Mouse (Mus musculus) retina, postnatal 1 day (tissue): ENCODE results near the gene Rps16.

Experiments used
- DNase-seq: peaks from one replicate; pipeline ENCODE4 v3.0.0-alpha.2; 2012

The Rps16 gene

GRCm38 (mm10) chr7:28392429-28393271, 42.2 kb downstream of the Rps16 start, which contains the start of the genes Med29 and Paf1:
Med29 (minus strand) TSS chr7:28392708.
Paf1 (plus strand) TSS chr7:28392951.
- DNase-seq = peak; percentile 100

GRCm38 (mm10) chr7:28393272-28393951, 43.0 kb downstream of the Rps16 start:
- DNase-seq = no peak

- DNase-seq = no peak
These were observed 45.0 kb downstream of the Rps16 start for GRCm38 (mm10) chr7:28395425-28395824.

DNA sequence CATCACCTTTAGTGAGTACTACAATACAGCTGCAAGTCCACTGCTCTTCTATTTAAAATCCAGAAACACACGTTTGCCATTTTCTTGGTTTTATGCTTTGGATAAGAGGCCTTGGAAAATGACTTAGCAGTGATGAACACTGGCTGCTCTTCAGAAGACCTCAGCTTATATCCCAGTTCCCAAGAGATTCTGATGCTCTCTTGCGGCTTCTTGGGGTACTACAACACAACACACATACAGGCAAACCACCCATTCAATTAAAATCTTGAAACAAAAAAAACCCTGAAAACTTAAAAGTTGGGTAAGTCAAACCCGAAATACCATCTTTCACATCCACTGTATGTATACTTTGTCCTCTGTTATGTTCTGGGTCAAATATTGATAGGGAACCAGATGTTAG, 47.5 kb downstream of the Rps16 start:
- peak; percentile 49 for DNase-seq

- no peak for DNase-seq
These were observed 48.4 kb downstream of the Rps16 start for GRCm38 (mm10) chr7:28398696-28399340.

DNA sequence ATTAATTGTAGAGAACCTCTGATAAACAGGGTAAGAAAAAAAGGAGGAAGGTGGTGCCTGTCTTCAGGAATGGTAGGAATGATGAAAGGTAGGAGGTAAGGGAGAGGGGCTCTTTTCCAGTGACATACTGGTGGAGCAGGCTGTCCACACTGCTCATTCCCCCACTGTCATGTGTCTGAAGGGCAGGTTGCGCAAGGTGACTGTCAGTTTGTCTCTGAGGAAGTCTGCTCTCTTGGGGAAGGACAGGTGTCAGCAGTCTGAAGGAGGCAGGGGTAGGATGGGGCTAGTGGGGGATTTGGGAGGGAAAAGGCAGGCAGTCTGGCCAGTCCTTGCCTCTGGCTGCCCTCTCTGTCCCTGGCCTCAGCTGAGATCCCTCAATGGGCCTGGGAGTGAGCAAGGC, 50.6 kb downstream of the Rps16 start:
- DNase-seq = no peak

GRCm38 (mm10) chr7:28401942-28402341, 51.5 kb downstream of the Rps16 start:
- DNase-seq = no peak
